Mouse (Mus musculus) liver, adult 10 weeks (tissue): Measurements from ENCODE around the gene D6Wsu163e. TPM values are rescaled to one million over a fixed set of nuclear protein-coding genes. Genes with fewer than 3 reads are reported as not detected.

ENCODE experiments used
- polyA plus RNA-seq: library from polyadenylated mRNA; stranded (reverse); fragments of 350-450 nt; fragmentation: Illumina TruSeq; extraction: RNeasy Lipid Tissue Mini Kit (QIAGEN cat#74804); gene quantifications from one replicate; pipeline ENCODE4 v1.2.3, GENCODE M21; 2014; ENCODE audit warnings: low read depth, low replicate concordance

The D6Wsu163e gene
- 10.4 TPM for polyA plus RNA-seq

GRCm38 (mm10) chr6:126939487-126940171, at the start of gene D6Wsu163e, which contains the start of gene Rad51ap1:
Gene D6Wsu163e (plus strand): TSS chr6:126939962.
Gene Rad51ap1 (minus strand): TSS chr6:126939587.

GRCm38 (mm10) chr6:126921111-126921881, 18.5 kb upstream of the D6Wsu163e start, which contains the start of gene Dyrk4:
Gene Dyrk4 (minus strand): TSS chr6:126921839.

GRCm38 (mm10) chr6:127014906-127015770, 75.4 kb downstream of the D6Wsu163e start, which contains the start of gene Fgf6:
Gene Fgf6 (plus strand): TSS chr6:127015586.

Other genes with a start within 250 kb of the D6Wsu163e start
- not detected for gene Kcna6, start 199.3 kb upstream of the D6Wsu163e start, polyA plus RNA-seq
- 105 TPM for gene Ndufa9, start 90.8 kb upstream of the D6Wsu163e start, polyA plus RNA-seq
- gene Akap3, start 86.9 kb upstream of the D6Wsu163e start, polyA plus RNA-seq: not detected
- gene Dyrk4, start 18.1 kb upstream of the D6Wsu163e start, polyA plus RNA-seq: not detected
- not detected for gene Rad51ap1, start 375 bp upstream of the D6Wsu163e start, polyA plus RNA-seq
- not detected for gene Fgf6, start 75.6 kb downstream of the D6Wsu163e start, polyA plus RNA-seq
- not detected for gene Fgf23, start 132.9 kb downstream of the D6Wsu163e start, polyA plus RNA-seq
- 4.1 TPM for gene Tigar, start 169.6 kb downstream of the D6Wsu163e start, polyA plus RNA-seq
- gene Ccnd2, start 212.2 kb downstream of the D6Wsu163e start, polyA plus RNA-seq: 3.9 TPM